Mouse (Mus musculus) kidney, adult 2 months (tissue): ENCODE measurements around the gene Fbln1.

Experiments used
- CTCF ChIP-seq: fragments of 200-500 bp; conservative IDR thresholded peaks from 2 replicates; pipeline ENCODE4 v1.5.1; 2011; ENCODE audit warnings: low read depth, mild to moderate bottlenecking, control low read depth, low read length, moderate library complexity, mixed read lengths; ENCODE audit not compliant: insufficient read depth, insufficient read length
- POLR2A ChIP-seq: fragments of 200-500 bp; IDR thresholded peaks from one replicate; pipeline ENCODE4 v1.6.1; 2011; ENCODE audit warnings: low read depth, low read length, control low read depth

GRCm38 (mm10) chr15:85161416-85161815, 44.3 kb upstream of the Fbln1 start:
- TF ChIP-seq CTCF, result no peak
- TF ChIP-seq POLR2A, result no peak
